Mouse (Mus musculus) embryo, embryonic 11 days (tissue): Measurements from ENCODE around the gene Olfr597.
"Not testable (repeated sequence)": the region's sequence is repeated elsewhere in the genome, so short reads cannot be mapped to it uniquely, and the experiment has no call there.

ENCODE experiments used
- DNase-seq: peaks from one replicate; pipeline ENCODE4 v3.0.0-alpha.2; 2015

Olfr597 gene

GRCm38 (mm10) chr7:103316015-103316414 is at the start of gene Olfr597:
Gene Olfr597, plus strand, starts transcription at chr7:103316315.
- not testable (repeated sequence) for DNase-seq

- not testable (repeated sequence) for DNase-seq
These were observed 10.8 kb upstream of the Olfr597 start, which contains the start of gene Olfr596 for GRCm38 (mm10) chr7:103305348-103305747. Gene Olfr596, plus strand, starts transcription at chr7:103305648.

GRCm38 (mm10) chr7:103323268-103323667 is 7.2 kb downstream of the Olfr597 start, which contains the start of gene Olfr598:
Gene Olfr598, plus strand, starts transcription at chr7:103323568.
- DNase-seq = no peak

- no peak for DNase-seq
These were observed 19.5 kb downstream of the Olfr597 start, which contains the start of gene Olfr599 for GRCm38 (mm10) chr7:103335617-103336016. Gene Olfr599, plus strand, starts transcription at chr7:103335917.

GRCm38 (mm10) chr7:103349569-103349968 is 33.5 kb downstream of the Olfr597 start, which contains the start of gene Olfr600:
Gene Olfr600, minus strand, starts transcription at chr7:103349669.
- no peak for DNase-seq

GRCm38 (mm10) chr7:103362555-103362954 is 46.4 kb downstream of the Olfr597 start, which contains the start of gene Olfr601:
Gene Olfr601, minus strand, starts transcription at chr7:103362655.
- DNase-seq = no peak
